Mouse (Mus musculus): ENCODE data around the gene Uck2.

- TF ChIP-seq POLR2A (IDR thresholded peaks at IDR 0.05; ENCODE audit: low read depth, low read length) (no peak), CTCF (IDR thresholded peaks at IDR 0.05; ENCODE audit: extremely low read depth, insufficient read depth, insufficient read length, insufficient replicate concordance) (no peak)
Measured at GRCm38 (mm10) chr1:167215460-167215859, 69.7 kb downstream of the Uck2 start.

Measured in spleen, adult 2 months (tissue).